Mouse (Mus musculus): Measurements from ENCODE around the gene Khdc1c. TPM values are rescaled to one million over a fixed set of nuclear protein-coding genes. Genes with fewer than 3 reads are reported as not detected.

The Khdc1c gene
- polyA plus RNA-seq, 2 experiments: not detected

GRCm38 (mm10) chr1:21349341-21349740 lies 18.8 kb upstream of the Khdc1c start, which contains the start of gene Khdc1a:
TSS of gene Khdc1a (plus strand) at chr1:21349641.
- 65% methylated on average over 2 of the region's 2 CpGs for WGBS
- no peak within 1 kb of the TSS for H3K9ac ChIP-seq (ENCODE audit: low read depth, low read length, severe bottlenecking)
- H3K9me3 ChIP-seq (ENCODE audit: control insufficient read depth, low read length): no peaks in the 10 kb centered on the region
- no peak for DNase-seq (ENCODE audit: low spot score)
- no peaks in the 10 kb centered on the region for H3K4me1 ChIP-seq (ENCODE audit: control insufficient read depth, insufficient read depth, low read length)
- ATAC-seq (ENCODE audit: low FRiP score, low read depth): no peak
- H3K27ac ChIP-seq (replicated peaks; ENCODE audit: low read depth, low read length): no peak within 1 kb of the TSS
- TF ChIP-seq POLR2A (IDR thresholded peaks at IDR 0.05; ENCODE audit: borderline replicate concordance, extremely low read depth, insufficient read depth, insufficient read length): no peak
- H3K4me2 ChIP-seq (replicated peaks; ENCODE audit: low read depth, low read length, severe bottlenecking): no peak within 1 kb of the TSS
- no peak within 1 kb of the TSS for H3K4me3 ChIP-seq (replicated peaks; ENCODE audit: low read length)
- H3K27me3 ChIP-seq (ENCODE audit: control insufficient read depth, insufficient read depth, low read length): no peaks in the 10 kb centered on the region
- no peaks in the 10 kb centered on the region for H3K36me3 ChIP-seq (ENCODE audit: control insufficient read depth, insufficient read depth, low read length)

GRCm38 (mm10) chr1:21383256-21383655 lies 15.1 kb downstream of the Khdc1c start, which contains the start of gene Khdc1b:
TSS of gene Khdc1b (plus strand) at chr1:21383556.
- no peak within 1 kb of the TSS for H3K9ac ChIP-seq (ENCODE audit: low read depth, low read length, severe bottlenecking)
- H3K4me2 ChIP-seq (replicated peaks; ENCODE audit: low read depth, low read length, severe bottlenecking): no peak within 1 kb of the TSS
- no peaks in the 10 kb centered on the region for H3K27me3 ChIP-seq (ENCODE audit: control insufficient read depth, insufficient read depth, low read length)
- no peaks in the 10 kb centered on the region for H3K4me1 ChIP-seq (ENCODE audit: control insufficient read depth, insufficient read depth, low read length)
- H3K27ac ChIP-seq (replicated peaks; ENCODE audit: low read depth, low read length): no peak within 1 kb of the TSS
- DNase-seq (ENCODE audit: low spot score): no peak
- TF ChIP-seq POLR2A (IDR thresholded peaks at IDR 0.05; ENCODE audit: borderline replicate concordance, extremely low read depth, insufficient read depth, insufficient read length): no peak
- WGBS: 86% methylated on average over 1 of the region's 1 CpGs
- no peaks in the 10 kb centered on the region for H3K9me3 ChIP-seq (ENCODE audit: control insufficient read depth, low read length)
- H3K36me3 ChIP-seq (ENCODE audit: control insufficient read depth, insufficient read depth, low read length): no peaks in the 10 kb centered on the region
- H3K4me3 ChIP-seq (replicated peaks; ENCODE audit: low read length): no peak within 1 kb of the TSS
- no peak for ATAC-seq (ENCODE audit: low FRiP score, low read depth)

GRCm38 (mm10) chr1:21391138-21391671 lies 23.1 kb downstream of the Khdc1c start:
- no peaks in the 10 kb centered on the region for H3K4me1 ChIP-seq (ENCODE audit: control insufficient read depth, insufficient read depth, low read length)
- H3K4me2 ChIP-seq (replicated peaks; ENCODE audit: low read depth, low read length, severe bottlenecking): no peak overlapping the region
- TF ChIP-seq POLR2A (IDR thresholded peaks at IDR 0.05; ENCODE audit: borderline replicate concordance, extremely low read depth, insufficient read depth, insufficient read length): no peak
- WGBS: 53% methylated on average over 6 of the region's 6 CpGs
- peak; percentile 57; the same call in 1 of the 2 replicates for ATAC-seq (ENCODE audit: low FRiP score, low read depth)
- H3K27me3 ChIP-seq (ENCODE audit: control insufficient read depth, insufficient read depth, low read length): no peaks in the 10 kb centered on the region
- no peak overlapping the region for H3K4me3 ChIP-seq (replicated peaks; ENCODE audit: low read length)
- H3K27ac ChIP-seq (replicated peaks; ENCODE audit: low read depth, low read length): no peak overlapping the region
- DNase-seq (ENCODE audit: low spot score): peak; percentile 52
- H3K9ac ChIP-seq (ENCODE audit: low read depth, low read length, severe bottlenecking): no peak overlapping the region
- H3K9me3 ChIP-seq (ENCODE audit: control insufficient read depth, low read length): no peaks in the 10 kb centered on the region
- no peaks in the 10 kb centered on the region for H3K36me3 ChIP-seq (ENCODE audit: control insufficient read depth, insufficient read depth, low read length)

GRCm38 (mm10) chr1:21402804-21403203 lies 34.7 kb downstream of the Khdc1c start:
- H3K4me3 ChIP-seq (replicated peaks; ENCODE audit: low read length): no peak overlapping the region
- no peak overlapping the region for H3K4me2 ChIP-seq (replicated peaks; ENCODE audit: low read depth, low read length, severe bottlenecking)
- DNase-seq (ENCODE audit: low spot score) (no peak), ATAC-seq (ENCODE audit: low FRiP score, low read depth) (no peak)
- H3K27me3 ChIP-seq (ENCODE audit: control insufficient read depth, insufficient read depth, low read length): no peaks in the 10 kb centered on the region
- H3K27ac ChIP-seq (replicated peaks; ENCODE audit: low read depth, low read length): no peak overlapping the region
- H3K36me3 ChIP-seq (ENCODE audit: control insufficient read depth, insufficient read depth, low read length): no peaks in the 10 kb centered on the region
- H3K4me1 ChIP-seq (ENCODE audit: control insufficient read depth, insufficient read depth, low read length): no peaks in the 10 kb centered on the region
- 72% methylated on average over 8 of the region's 8 CpGs for WGBS
- no peak overlapping the region for H3K9ac ChIP-seq (ENCODE audit: low read depth, low read length, severe bottlenecking)
- TF ChIP-seq POLR2A (IDR thresholded peaks at IDR 0.05; ENCODE audit: borderline replicate concordance, extremely low read depth, insufficient read depth, insufficient read length): no peak
- H3K9me3 ChIP-seq (ENCODE audit: control insufficient read depth, low read length): no peaks in the 10 kb centered on the region

GRCm38 (mm10) chr1:21407266-21407665 lies 39.1 kb downstream of the Khdc1c start:
- 38% methylated on average over 2 of the region's 2 CpGs for WGBS
- ATAC-seq (ENCODE audit: low FRiP score, low read depth) (no peak), DNase-seq (ENCODE audit: low spot score) (no peak)
- H3K4me1 ChIP-seq (ENCODE audit: control insufficient read depth, insufficient read depth, low read length): no peaks in the 10 kb centered on the region
- no peaks in the 10 kb centered on the region for H3K27me3 ChIP-seq (ENCODE audit: control insufficient read depth, insufficient read depth, low read length)
- no peak overlapping the region for H3K27ac ChIP-seq (replicated peaks; ENCODE audit: low read depth, low read length)
- no peaks in the 10 kb centered on the region for H3K9me3 ChIP-seq (ENCODE audit: control insufficient read depth, low read length)
- H3K4me2 ChIP-seq (replicated peaks; ENCODE audit: low read depth, low read length, severe bottlenecking): no peak overlapping the region
- H3K36me3 ChIP-seq (ENCODE audit: control insufficient read depth, insufficient read depth, low read length): no peaks in the 10 kb centered on the region
- no peak overlapping the region for H3K9ac ChIP-seq (ENCODE audit: low read depth, low read length, severe bottlenecking)
- no peak for TF ChIP-seq POLR2A (IDR thresholded peaks at IDR 0.05; ENCODE audit: borderline replicate concordance, extremely low read depth, insufficient read depth, insufficient read length)
- H3K4me3 ChIP-seq (replicated peaks; ENCODE audit: low read length): no peak overlapping the region
